Mouse (Mus musculus) megakaryocyte, embryonic 14.5 days (primary cell): Measurements from ENCODE around the gene Syne1.

Experiments
- FLI1 ChIP-seq: IDR thresholded peaks from 2 replicates; pipeline ENCODE4 v1.6.1; 2012; ENCODE audit warnings: low read length, inconsistent platforms, mixed read lengths
- GATA1 ChIP-seq: IDR thresholded peaks from 3 replicates; pipeline ENCODE4 v1.6.1; 2012; ENCODE audit warnings: mixed read lengths, low read length, inconsistent platforms, borderline replicate concordance

- TF ChIP-seq GATA1 (no peak), FLI1 (no peak)
Measured at GRCm38 (mm10) chr10:5288262-5288661, 263.0 kb downstream of the Syne1 start.
